Mouse (Mus musculus) heart, adult 2 months (tissue): ENCODE results near the gene Acta2.

Experiments
- CTCF ChIP-seq: fragments of 200-600 bp; IDR thresholded peaks from 2 replicates; pipeline ENCODE4 v1.8.1; 2022; ENCODE audit warnings: antibody characterized with exemption, mild to moderate bottlenecking, moderate library complexity
- POLR2A ChIP-seq: fragments of 200-500 bp; IDR thresholded peaks from 2 replicates; pipeline ENCODE4 v1.6.1; 2011; ENCODE audit warnings: mild to moderate bottlenecking, low read depth, low read length, control low read depth; ENCODE audit not compliant: insufficient read depth

- TF ChIP-seq CTCF (no peak), POLR2A (no peak)
Observed at GRCm38 (mm10) chr19:34237746-34238145, 17.6 kb downstream of the Acta2 start.
